Mouse (Mus musculus): ENCODE results near the gene Tmem210.

- TF ChIP-seq CTCF (IDR thresholded peaks at IDR 0.05; ENCODE audit: extremely low read depth, insufficient read length, insufficient replicate concordance, low read depth, low read length) (peak; percentile 96; the same call in 1 of the 2 replicates), POLR2A (IDR thresholded peaks at IDR 0.05; ENCODE audit: low read depth, low read length) (0 out of 2 replicates have a peak, but pooled peaks have one; percentile 26)
These were observed 4.9 kb downstream of the Tmem210 start for GRCm38 (mm10) chr2:25292856-25293255.
